Mouse (Mus musculus) left cerebral cortex, postnatal 4 days (tissue): ENCODE measurements at regions not wholly inside any gene's neighbourhood (a gene's known extent, or its start where the extent isn't known, plus 50 kb on each side); places are given as distances from the start of the nearest gene placed in this dataset.

Source experiments
- DNase-seq: peaks from one replicate; pipeline ENCODE4 v3.0.0-alpha.2; 2022
- intact Hi-C: fragments of 180-260 bp; cut with DNase I; formaldehyde crosslinking; loops from one replicate; pipeline ENCODE4 v1.15.1; 2025

DNA sequence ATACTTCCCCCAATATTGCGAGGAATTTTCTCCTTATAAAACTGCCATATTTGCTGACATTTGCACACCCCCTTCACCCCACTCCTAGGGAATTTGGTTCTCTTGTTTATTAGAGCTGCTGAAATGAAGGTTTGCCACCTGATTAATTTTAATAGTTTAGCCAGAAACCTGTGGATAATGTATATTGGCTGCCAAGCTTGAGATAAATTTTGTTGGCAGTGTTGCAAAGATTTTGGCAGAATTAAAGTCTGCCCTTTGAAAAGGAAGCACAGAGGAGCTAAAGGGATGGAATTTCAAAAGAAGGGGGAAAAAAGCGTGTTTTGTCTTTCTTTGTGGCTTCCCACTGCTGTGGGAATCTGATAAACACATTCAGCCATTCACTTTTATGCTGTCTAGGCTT, 354.6 kb upstream of the Car10 start:
- intact Hi-C loops: no loop called here
- DNase-seq: no peak

DNA sequence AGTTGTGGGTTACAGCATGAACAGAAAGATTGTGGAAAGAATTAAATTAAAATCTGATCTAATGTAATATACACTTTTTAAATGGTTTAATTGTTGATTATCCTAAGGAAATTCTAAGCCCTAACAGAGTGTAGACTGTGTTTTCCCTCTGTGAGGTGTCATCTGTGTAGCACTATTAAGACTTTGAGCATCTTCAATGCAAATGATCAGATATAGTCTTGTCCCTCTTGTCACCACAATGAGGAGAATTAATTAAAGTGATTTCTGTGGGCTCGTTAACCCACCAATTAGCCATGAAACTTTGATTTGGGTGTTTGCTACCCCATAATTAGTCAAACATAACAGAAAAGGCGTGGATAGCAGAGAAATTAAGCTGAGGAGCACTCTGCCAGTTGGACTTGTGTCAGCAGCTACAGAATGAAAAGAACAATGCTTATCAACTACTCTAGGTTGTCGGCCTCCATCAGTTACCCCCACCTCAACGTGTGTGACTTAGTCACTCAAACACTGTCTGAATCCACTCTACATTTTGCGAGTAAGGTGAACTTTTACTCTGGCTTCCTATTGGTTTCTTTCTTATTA, 339.4 kb upstream of the Car10 start:
- intact Hi-C loops: no loop called here

DNA sequence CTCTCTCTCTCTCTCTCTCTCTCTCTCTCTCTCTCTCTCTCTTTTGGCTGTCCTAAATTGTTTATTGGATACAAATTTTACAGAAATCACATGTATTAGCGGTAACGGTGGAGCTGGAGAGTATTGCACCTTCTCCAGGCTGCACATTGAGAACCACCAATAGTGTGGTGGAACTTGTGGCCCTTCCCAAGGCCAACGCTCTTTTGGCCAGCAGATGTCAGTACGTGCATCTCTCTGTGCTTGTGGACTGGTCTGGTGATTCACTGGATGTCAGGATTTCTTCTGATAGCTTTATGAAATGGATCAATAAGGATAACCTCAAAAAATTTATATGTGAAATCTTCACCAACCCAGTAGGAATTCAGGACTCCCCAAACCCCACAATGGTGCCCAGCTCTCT, 327.9 kb upstream of the Car10 start:
- intact Hi-C loops: no loop called here
- DNase-seq: no peak

More for the DNA sequence above, 339.4 kb upstream of the Car10 start:
- DNase-seq: no peak

DNA sequence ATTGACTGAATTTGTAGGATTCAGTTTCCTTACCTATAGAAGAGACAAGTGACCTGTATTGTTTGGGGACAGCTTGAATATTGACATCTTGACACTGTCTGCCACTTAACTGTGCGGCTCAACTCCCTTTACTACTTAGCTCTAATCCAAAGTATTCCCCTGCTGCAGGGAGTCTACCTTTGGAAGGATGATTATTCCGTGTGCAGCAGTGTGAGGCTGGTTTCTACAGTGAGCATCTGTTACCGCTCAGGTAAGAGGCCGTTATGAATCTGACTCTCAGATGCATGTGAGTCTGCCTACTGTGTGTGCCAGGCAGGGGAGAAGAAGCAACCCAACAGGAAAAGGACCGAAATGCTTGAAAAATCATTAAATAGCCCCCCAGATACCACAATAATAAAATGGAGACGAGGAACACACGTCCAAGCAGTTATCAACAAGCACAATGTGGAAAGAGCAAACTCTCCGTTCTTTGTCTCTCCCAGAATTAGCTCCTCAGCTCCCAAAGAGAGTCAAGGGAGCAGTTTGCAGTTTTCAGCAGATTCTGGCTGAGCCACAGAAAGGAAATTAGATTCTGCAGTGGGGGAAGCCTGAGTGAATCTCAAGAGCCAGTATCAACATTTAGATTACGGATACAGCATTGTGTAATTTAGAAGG, 324.8 kb upstream of the Car10 start:
- intact Hi-C loops: no loop called here
- no peak for DNase-seq

DNA sequence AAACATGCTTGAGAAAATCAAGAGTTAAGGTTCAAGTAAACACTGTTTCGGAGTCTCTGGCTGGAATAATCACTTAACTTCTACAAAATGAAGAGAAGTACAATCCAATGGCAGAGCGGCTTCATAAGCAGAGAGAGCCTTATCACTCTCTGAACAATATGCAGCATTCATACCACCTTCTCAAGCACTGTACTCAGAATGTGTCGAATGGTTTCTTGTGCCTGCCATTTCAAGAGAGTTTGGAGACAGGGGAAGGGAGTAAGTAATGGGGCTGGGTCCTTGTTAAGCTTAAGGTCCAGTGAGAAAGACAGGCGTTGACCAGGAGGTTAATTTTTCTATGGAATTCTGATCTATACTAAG, 324.3 kb upstream of the Car10 start:
- no peak for DNase-seq

DNA sequence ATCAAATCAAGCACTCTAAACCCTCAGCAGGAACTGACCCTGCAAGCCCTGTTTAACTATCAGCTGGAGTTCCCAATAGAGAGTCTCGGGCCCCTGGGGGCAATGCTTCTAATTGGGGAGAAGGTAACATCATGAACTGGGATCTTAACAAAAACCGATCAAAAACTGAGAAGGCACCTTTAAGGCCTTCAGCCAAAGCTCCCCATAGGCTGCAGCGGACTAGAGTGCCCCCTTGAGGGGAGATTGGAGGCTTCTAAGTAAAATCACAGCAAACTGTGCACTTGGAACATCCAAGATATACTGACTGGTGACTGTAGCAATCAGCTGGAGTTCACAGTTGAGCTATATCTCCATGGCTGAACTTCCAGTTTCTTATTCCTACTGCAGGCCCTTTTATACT, 323.0 kb upstream of the Car10 start:
- DNase-seq: peak; percentile 35
- intact Hi-C loops: no loop called here

More for the DNA sequence above, 324.3 kb upstream of the Car10 start:
- intact Hi-C loops: no loop called here

DNA sequence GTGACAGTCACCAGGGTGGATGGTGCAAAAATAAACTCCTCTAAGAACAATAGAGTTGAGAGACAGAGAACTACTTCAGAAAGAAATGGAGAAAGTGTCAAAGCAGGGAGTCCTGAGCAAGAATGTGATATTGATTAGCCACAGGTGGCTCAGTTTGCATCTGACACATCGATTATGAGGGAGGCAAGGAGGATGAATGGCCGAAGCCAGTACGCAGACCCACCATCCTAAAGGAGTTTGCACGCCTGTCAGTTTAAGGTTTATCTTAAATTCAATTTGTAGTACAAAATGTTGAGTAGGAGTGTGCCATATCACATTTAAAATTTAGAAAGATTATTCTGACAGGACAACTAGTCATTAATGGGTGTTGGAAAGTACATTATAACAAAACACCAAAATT, 298.6 kb upstream of the Car10 start:
- intact Hi-C loops: no loop called here
- DNase-seq: no peak
